Mouse (Mus musculus) liver, postnatal 0 days (tissue): ENCODE results near the gene Lamp1. TPM values are rescaled to one million over a fixed set of nuclear protein-coding genes. Genes with fewer than 3 reads are reported as not detected.
A peak's percentile ranks its signal among the peaks of the same experiment; 100 is the strongest.

Experiments
- ATAC-seq: fragments of 200-750 bp; cut with Nextera tagmentation; 2 replicates; pipeline ENCODE4 v1.8.0; 2017; ENCODE audit warnings: mild to moderate bottlenecking, moderate library complexity
- DNase-seq: peaks from one replicate; pipeline ENCODE4 v3.0.0-alpha.2; 2016
- H3K27ac ChIP-seq: fragments of 300-500 bp; sonication (generic); 2 replicates; pipeline ENCODE4 v1.5.1; 2014; ENCODE audit warnings: antibody characterized with exemption, moderate library complexity, mild to moderate bottlenecking, low read depth
- H3K27me3 ChIP-seq: fragments of 300-500 bp; sonication (generic); 2 replicates; pipeline ENCODE4 v1.6.1; 2014; ENCODE audit warnings: low read length, control low read depth, mixed read lengths; ENCODE audit not compliant: insufficient read depth
- H3K36me3 ChIP-seq: fragments of 300-500 bp; sonication (generic); replicated peaks from 2 replicates; pipeline ENCODE4 v1.6.1; 2014; ENCODE audit warnings: mild to moderate bottlenecking, control low read depth, low read length, moderate library complexity, mixed read lengths; ENCODE audit not compliant: insufficient read depth
- H3K4me1 ChIP-seq: fragments of 300-500 bp; sonication (generic); 2 replicates; pipeline ENCODE4 v1.6.1; 2014; ENCODE audit warnings: antibody characterized with exemption, mild to moderate bottlenecking, control low read depth; ENCODE audit not compliant: insufficient read depth
- H3K4me2 ChIP-seq: fragments of 300-500 bp; sonication (generic); 2 replicates; pipeline ENCODE4 v1.6.1; 2014; ENCODE audit warnings: low read depth, mild to moderate bottlenecking, low read length, moderate library complexity, mixed read lengths
- H3K4me3 ChIP-seq: fragments of 300-500 bp; sonication (generic); 2 replicates; pipeline ENCODE4 v1.5.1; 2014; ENCODE audit warnings: low read depth, low read length
- H3K9ac ChIP-seq: fragments of 300-500 bp; sonication (generic); replicated peaks from 2 replicates; pipeline ENCODE4 v1.6.1; 2014; ENCODE audit warnings: mild to moderate bottlenecking, moderate library complexity
- H3K9me3 ChIP-seq: fragments of 300-500 bp; sonication (generic); 2 replicates; pipeline ENCODE4 v1.6.1; 2016; ENCODE audit warnings: mild to moderate bottlenecking, control low read depth, low read length, mixed read lengths
- CTCF ChIP-seq: sonication (generic); IDR thresholded peaks from 2 replicates; pipeline ENCODE4 v1.5.1; 2016; ENCODE audit warnings: antibody characterized with exemption, low read depth
- EP300 ChIP-seq: IDR thresholded peaks from 2 replicates; pipeline ENCODE4 v1.6.1; 2016; ENCODE audit warnings: antibody characterized with exemption, low read depth, mild to moderate bottlenecking
- WGBS: fragments of 180-500 bp; shearing (Covaris S2); extraction: QIAGEN DNeasy Blood & Tissue Kit; methylation state at CpG from one replicate; pipeline ENCODE4 v1.1.7; 2014; ENCODE audit not compliant: insufficient replicate concordance; 5-methylcytosine and 5-hydroxymethylcytosine counted together
- polyA plus RNA-seq: library from polyadenylated mRNA; unstranded; fragments of >200 nt; fragmentation: Nextera tagmentation; extraction: Ambion mirVana; gene quantifications from 2 replicates; pipeline ENCODE4 v1.2.1, GENCODE M21; 2015

Lamp1 gene
- 199 and 206 TPM in 2 replicates for polyA plus RNA-seq

DNA sequence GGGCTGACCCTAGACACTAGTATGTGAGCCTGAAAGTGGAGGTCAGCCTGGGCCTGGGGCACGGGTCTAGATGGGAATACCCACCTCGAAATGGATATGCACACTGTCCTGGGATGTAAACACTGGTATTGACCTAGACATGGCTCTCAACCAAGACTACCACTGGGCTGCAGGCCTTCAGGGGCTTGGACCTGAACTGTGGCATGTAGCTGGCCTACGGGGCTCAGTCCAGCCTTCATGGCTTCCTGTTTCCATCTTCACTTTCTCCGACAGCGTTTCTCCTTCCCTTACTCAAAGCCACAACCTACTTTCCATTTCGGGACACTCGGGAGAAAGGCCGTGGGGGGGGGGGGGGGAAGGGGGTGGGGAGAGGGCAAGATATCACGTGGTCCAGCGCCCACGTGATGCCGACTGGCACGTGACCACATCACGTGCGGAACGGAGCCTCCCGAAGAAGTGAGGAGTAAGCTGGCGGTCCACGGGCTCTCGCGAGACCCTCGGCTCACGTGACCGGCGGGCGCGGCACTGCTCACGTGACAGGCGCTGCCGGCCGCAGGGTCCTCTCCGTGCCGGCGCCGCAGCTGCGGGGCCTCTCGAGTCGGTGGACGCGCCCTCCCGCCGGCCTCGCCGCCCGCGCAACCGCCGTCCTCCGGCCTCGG, at the start of gene Lamp1:
Gene Lamp1, plus strand, starts transcription at position 444 of the 659 bp plus-strand sequence.
- H3K27me3 ChIP-seq = no peaks in the 10 kb centered on the region
- peak within 1 kb of the TSS; percentile 93 for H3K4me3 ChIP-seq
- H3K4me1 ChIP-seq = peaks cover 38% of the 10 kb centered on the region
- peak within 1 kb of the TSS; percentile 94 for H3K27ac ChIP-seq
- no peaks in the 10 kb centered on the region for H3K9me3 ChIP-seq
- TF ChIP-seq EP300 (peak; percentile 78; the same call in 1 of the 2 replicates), CTCF (no peak)
- ATAC-seq (peak; percentile 91), DNase-seq (peak; percentile 98)
- peak within 1 kb of the TSS; percentile 77 for H3K4me2 ChIP-seq
- peak within 1 kb of the TSS; percentile 99 for H3K9ac ChIP-seq
- WGBS = 1% methylated on average over 49 of the region's 50 CpGs
- no peaks in the 10 kb centered on the region; the same call in 1 of the 2 replicates for H3K36me3 ChIP-seq

DNA sequence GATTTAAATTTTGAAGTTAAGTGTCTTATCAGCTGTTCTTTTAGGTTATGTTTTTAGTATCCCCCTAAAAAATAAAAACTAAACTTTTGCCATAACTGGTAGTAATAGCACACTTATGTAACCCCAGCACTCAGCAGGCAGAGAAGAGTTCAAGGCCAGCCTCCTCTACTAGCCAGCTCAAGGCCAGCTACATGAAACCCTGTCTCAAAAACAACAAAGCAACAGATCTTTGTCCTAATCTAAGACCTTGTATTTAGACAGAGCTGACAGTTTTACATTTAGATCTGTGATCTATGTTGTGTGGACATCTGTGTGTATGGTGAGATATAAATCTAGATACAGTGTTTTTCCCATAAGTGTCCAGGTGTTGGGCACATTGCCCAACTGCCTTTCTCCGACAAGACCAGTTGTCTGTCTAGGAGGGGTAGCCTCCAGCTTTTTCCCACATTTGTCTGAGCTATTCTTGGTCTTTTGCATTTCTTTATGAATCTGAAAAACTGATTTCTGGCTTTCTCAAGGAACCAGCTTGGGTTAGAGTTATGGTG, 49.5 kb upstream of the Lamp1 start:
- H3K4me2 ChIP-seq = peak overlapping the region; percentile 67
- H3K4me3 ChIP-seq = peak overlapping the region; percentile 2; the same call in 1 of the 2 replicates
- ATAC-seq (no peak), DNase-seq (no peak)
- H3K27ac ChIP-seq = peak overlapping the region; percentile 92
- TF ChIP-seq CTCF (no peak), EP300 (no peak)
- H3K9ac ChIP-seq = peak overlapping the region; percentile 39; the same call in 1 of the 2 replicates
- no peaks in the 10 kb centered on the region for H3K9me3 ChIP-seq
- peaks cover 13% of the 10 kb centered on the region; the same call in 1 of the 2 replicates for H3K36me3 ChIP-seq
- WGBS = 42% methylated on average over 1 of the region's 1 CpGs
- H3K4me1 ChIP-seq = peaks cover 20% of the 10 kb centered on the region
- no peaks in the 10 kb centered on the region for H3K27me3 ChIP-seq

DNA sequence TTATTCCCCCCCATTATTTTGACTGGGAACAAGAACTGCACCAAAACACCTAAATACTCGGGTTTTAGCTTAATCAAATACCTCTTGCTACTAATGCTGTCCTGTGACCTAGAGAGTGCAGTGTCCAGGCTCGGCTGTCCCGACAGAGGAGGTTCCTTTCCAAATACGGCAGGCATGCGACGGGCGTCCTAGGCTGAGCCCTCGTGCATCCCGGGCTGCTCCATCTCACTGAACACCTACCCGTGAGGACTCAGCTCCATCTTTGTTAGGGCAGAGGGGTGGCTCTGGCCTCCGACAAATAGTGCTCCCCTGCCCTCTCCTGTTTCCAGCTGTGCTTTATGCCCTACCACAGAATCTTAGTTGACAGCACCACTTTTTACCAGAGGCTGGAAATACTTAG, 47.0 kb upstream of the Lamp1 start:
- no peaks in the 10 kb centered on the region for H3K27me3 ChIP-seq
- H3K4me1 ChIP-seq = peaks cover 17% of the 10 kb centered on the region
- H3K36me3 ChIP-seq = peaks cover 24% of the 10 kb centered on the region
- H3K27ac ChIP-seq = no peak overlapping the region
- H3K4me2 ChIP-seq = no peak overlapping the region
- ATAC-seq (no peak), DNase-seq (no peak)
- H3K9ac ChIP-seq = no peak overlapping the region
- H3K4me3 ChIP-seq = no peak overlapping the region
- 85% methylated on average over 11 of the region's 11 CpGs for WGBS
- no peak for TF ChIP-seq CTCF
- no peak for TF ChIP-seq EP300
- H3K9me3 ChIP-seq = no peaks in the 10 kb centered on the region

- Histone ChIP-seq H3K36me3 (peaks cover 27% of the 10 kb centered on the region), H3K4me3 (no peak overlapping the region), H3K4me2 (no peak overlapping the region), H3K27ac (no peak overlapping the region), H3K9ac (no peak overlapping the region), H3K9me3 (no peaks in the 10 kb centered on the region), H3K27me3 (no peaks in the 10 kb centered on the region), H3K4me1 (peaks cover 12% of the 10 kb centered on the region; the same call in 1 of the 2 replicates)
- WGBS = 78% methylated on average over 4 of the region's 4 CpGs
- ATAC-seq (no peak), DNase-seq (no peak)
- TF ChIP-seq CTCF (no peak), EP300 (no peak)
Measured at GRCm38 (mm10) chr8:13113232-13113631, 45.7 kb upstream of the Lamp1 start.

DNA sequence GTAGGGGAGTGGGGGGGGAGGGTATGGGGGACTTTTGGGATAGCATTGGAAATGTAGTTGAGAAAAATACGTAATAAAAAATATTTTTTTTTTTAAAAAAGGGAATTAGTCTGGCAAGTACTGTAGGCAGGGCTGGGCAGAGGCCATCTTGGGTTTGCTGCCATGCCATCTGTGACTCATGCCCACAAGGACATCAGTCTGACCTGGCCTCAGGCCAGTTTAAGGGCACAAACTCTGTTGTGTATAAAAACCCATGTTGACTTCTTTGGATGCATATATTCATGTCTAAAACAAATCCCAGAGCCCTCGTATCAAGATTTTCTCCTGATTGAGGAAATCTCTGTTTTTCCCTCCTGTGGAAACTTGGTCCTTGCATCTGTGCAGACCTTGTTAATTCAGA, 41.9 kb upstream of the Lamp1 start:
- DNase-seq = no peak

DNA sequence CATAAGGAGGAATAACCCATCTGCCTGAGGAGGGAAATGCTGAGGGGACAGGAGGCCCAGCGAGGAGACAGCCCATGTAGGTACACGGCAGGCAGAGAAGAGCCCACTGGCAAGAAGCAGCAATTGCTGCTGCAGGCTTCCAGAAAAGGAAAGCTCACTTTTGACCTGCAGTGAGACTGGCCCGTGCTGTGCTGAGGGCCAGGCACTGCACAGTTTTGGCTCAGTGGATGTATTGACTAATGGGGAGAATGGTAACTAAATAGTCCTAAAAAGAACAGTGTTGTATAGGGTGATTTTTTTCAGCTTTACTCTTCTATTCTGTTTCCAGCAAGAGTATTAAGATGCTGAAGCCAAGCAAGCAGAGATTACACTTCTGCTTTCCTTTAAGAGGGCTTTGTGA, 40.4 kb upstream of the Lamp1 start:
- H3K36me3 ChIP-seq = peaks cover 54% of the 10 kb centered on the region
- 70% methylated on average over 3 of the region's 3 CpGs for WGBS
- H3K9ac ChIP-seq = no peak overlapping the region

More for the DNA sequence above, 41.9 kb upstream of the Lamp1 start:
- H3K4me3 ChIP-seq = no peak overlapping the region
- peaks cover 52% of the 10 kb centered on the region for H3K36me3 ChIP-seq
- no peak overlapping the region for H3K27ac ChIP-seq
- ATAC-seq = no peak
- no peaks in the 10 kb centered on the region for H3K27me3 ChIP-seq
- TF ChIP-seq CTCF (no peak), EP300 (no peak)
- H3K9me3 ChIP-seq = no peaks in the 10 kb centered on the region
- peaks cover 3% of the 10 kb centered on the region; the same call in 1 of the 2 replicates for H3K4me1 ChIP-seq
- H3K4me2 ChIP-seq = no peak overlapping the region
- H3K9ac ChIP-seq = no peak overlapping the region
- WGBS = 89% methylated on average over 2 of the region's 2 CpGs

More for the DNA sequence above, 40.4 kb upstream of the Lamp1 start:
- Histone ChIP-seq H3K27me3 (no peaks in the 10 kb centered on the region), H3K4me1 (peaks cover 3% of the 10 kb centered on the region; the same call in 1 of the 2 replicates), H3K9me3 (no peaks in the 10 kb centered on the region), H3K27ac (no peak overlapping the region), H3K4me3 (no peak overlapping the region), H3K4me2 (no peak overlapping the region)
- no peak for DNase-seq
- no peak for TF ChIP-seq CTCF
- no peak for ATAC-seq
